Mouse (Mus musculus) intestine, postnatal 0 days (tissue): ENCODE measurements around the gene Ar. TPM values are rescaled to one million over a fixed set of nuclear protein-coding genes. Genes with fewer than 3 reads are reported as not detected.

Experiments used
- ATAC-seq: fragments of 200-750 bp; cut with Nextera tagmentation; 2 replicates; pipeline ENCODE4 v1.8.0; 2017; ENCODE audit warnings: mild to moderate bottlenecking, moderate TSS enrichment, moderate library complexity
- H3K27ac ChIP-seq: fragments of 300-500 bp; sonication (generic); 2 replicates; pipeline ENCODE4 v1.5.1; 2014; ENCODE audit warnings: mild to moderate bottlenecking, low read depth, low read length, moderate library complexity
- H3K27me3 ChIP-seq: fragments of 300-500 bp; sonication (generic); replicated peaks from 2 replicates; pipeline ENCODE4 v1.6.1; 2014; ENCODE audit warnings: low read length, mixed read lengths; ENCODE audit not compliant: control insufficient read depth, insufficient read depth
- H3K36me3 ChIP-seq: fragments of 300-500 bp; sonication (generic); 2 replicates; pipeline ENCODE4 v1.6.1; 2014; ENCODE audit warnings: mild to moderate bottlenecking, moderate library complexity; ENCODE audit not compliant: control insufficient read depth, insufficient read depth
- H3K4me1 ChIP-seq: fragments of 300-500 bp; sonication (generic); replicated peaks from 2 replicates; pipeline ENCODE4 v1.6.1; 2014; ENCODE audit warnings: antibody characterized with exemption, low read length, mixed read lengths; ENCODE audit not compliant: control insufficient read depth, insufficient read depth
- H3K4me2 ChIP-seq: fragments of 300-500 bp; sonication (generic); replicated peaks from 2 replicates; pipeline ENCODE4 v1.6.1; 2014; ENCODE audit warnings: low read depth, mild to moderate bottlenecking, moderate library complexity
- H3K4me3 ChIP-seq: fragments of 300-500 bp; sonication (generic); 2 replicates; pipeline ENCODE4 v1.5.1; 2014; ENCODE audit warnings: low read depth, low read length
- H3K9ac ChIP-seq: fragments of 300-500 bp; sonication (generic); 2 replicates; pipeline ENCODE4 v1.6.1; 2014; ENCODE audit warnings: mild to moderate bottlenecking, low read depth, low read length
- H3K9me3 ChIP-seq: fragments of 300-500 bp; sonication (generic); 2 replicates; pipeline ENCODE4 v1.6.1; 2016; ENCODE audit warnings: mixed run types; ENCODE audit not compliant: control insufficient read depth
- CTCF ChIP-seq: sonication (generic); IDR thresholded peaks from 2 replicates; pipeline ENCODE4 v1.5.1; 2016; ENCODE audit warnings: low read depth, mild to moderate bottlenecking, control low read depth, antibody characterized with exemption, moderate library complexity
- WGBS: fragments of 180-500 bp; shearing (Covaris S2); extraction: QIAGEN DNeasy Blood & Tissue Kit; methylation state at CpG from one replicate; pipeline ENCODE4 v1.1.7; 2014; 5-methylcytosine and 5-hydroxymethylcytosine counted together
- polyA plus RNA-seq: library from polyadenylated mRNA; unstranded; fragments of >200 nt; fragmentation: Nextera tagmentation; extraction: Ambion mirVana; gene quantifications from 2 replicates; pipeline ENCODE4 v1.2.1, GENCODE M21; 2015

Ar gene
- polyA plus RNA-seq, 1 experiment from 2014 or later = 0.10 TPM

DNA sequence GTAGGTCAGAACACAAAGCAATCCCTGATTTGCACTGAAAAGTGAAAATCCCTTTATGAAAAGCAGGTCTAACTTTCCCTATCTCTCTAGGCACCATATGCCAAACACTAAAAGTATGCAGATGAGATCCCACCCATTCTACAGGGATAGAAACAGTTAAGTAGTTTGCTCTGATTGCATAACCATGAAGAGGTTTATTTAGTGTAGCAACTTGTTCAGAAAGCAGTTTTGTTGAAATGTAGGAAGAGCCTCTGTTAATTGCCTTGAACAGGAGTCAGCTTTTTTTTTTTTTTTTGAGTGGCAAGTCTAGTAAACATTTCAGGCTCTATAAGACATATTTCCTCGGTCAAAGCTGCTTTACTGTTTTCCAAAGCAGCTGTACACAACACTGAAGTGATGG, 67.5 kb downstream of the Ar start:
- H3K27me3 ChIP-seq = no peaks in the 10 kb centered on the region
- no peak overlapping the region for H3K9ac ChIP-seq
- H3K36me3 ChIP-seq = no peaks in the 10 kb centered on the region
- WGBS = 39% methylated on average over 1 of the region's 1 CpGs
- no peaks in the 10 kb centered on the region for H3K4me1 ChIP-seq
- H3K9me3 ChIP-seq = no peaks in the 10 kb centered on the region
- ATAC-seq = no peak
- no peak overlapping the region for H3K4me2 ChIP-seq
- TF ChIP-seq CTCF = no peak
- no peak overlapping the region for H3K27ac ChIP-seq
- H3K4me3 ChIP-seq = no peak overlapping the region

GRCm38 (mm10) chrX:98239011-98239410, 90.4 kb downstream of the Ar start:
- no peaks in the 10 kb centered on the region for H3K36me3 ChIP-seq
- 83% methylated on average over 4 of the region's 4 CpGs for WGBS
- H3K4me2 ChIP-seq = no peak overlapping the region
- H3K4me1 ChIP-seq = no peaks in the 10 kb centered on the region
- TF ChIP-seq CTCF = no peak
- H3K27me3 ChIP-seq = no peaks in the 10 kb centered on the region
- ATAC-seq = no peak
- no peak overlapping the region for H3K27ac ChIP-seq
- no peak overlapping the region for H3K9ac ChIP-seq
- no peaks in the 10 kb centered on the region for H3K9me3 ChIP-seq
- no peak overlapping the region for H3K4me3 ChIP-seq

GRCm38 (mm10) chrX:98245108-98245507, 96.5 kb downstream of the Ar start:
- H3K4me1 ChIP-seq = no peaks in the 10 kb centered on the region
- WGBS = 89% methylated on average over 2 of the region's 2 CpGs
- no peaks in the 10 kb centered on the region for H3K36me3 ChIP-seq
- H3K4me3 ChIP-seq = no peak overlapping the region
- H3K4me2 ChIP-seq = no peak overlapping the region
- H3K27me3 ChIP-seq = no peaks in the 10 kb centered on the region
- ATAC-seq = no peak
- H3K9me3 ChIP-seq = no peaks in the 10 kb centered on the region
- no peak for TF ChIP-seq CTCF
- H3K27ac ChIP-seq = no peak overlapping the region
- no peak overlapping the region for H3K9ac ChIP-seq

- no peak overlapping the region for H3K9ac ChIP-seq
- no peak for TF ChIP-seq CTCF
- no peak overlapping the region for H3K4me3 ChIP-seq
- H3K36me3 ChIP-seq = no peaks in the 10 kb centered on the region
- WGBS = 69% methylated on average over 4 of the region's 4 CpGs
- no peaks in the 10 kb centered on the region for H3K9me3 ChIP-seq
- ATAC-seq = no peak
- H3K4me1 ChIP-seq = no peaks in the 10 kb centered on the region
- H3K4me2 ChIP-seq = no peak overlapping the region
- no peaks in the 10 kb centered on the region for H3K27me3 ChIP-seq
- no peak overlapping the region for H3K27ac ChIP-seq
Measured at GRCm38 (mm10) chrX:98248363-98248762, 99.8 kb downstream of the Ar start.

- no peak for TF ChIP-seq CTCF
- no peak overlapping the region for H3K4me3 ChIP-seq
- WGBS = 77% methylated on average over 2 of the region's 2 CpGs
Measured at GRCm38 (mm10) chrX:98259620-98260019, 111.1 kb downstream of the Ar start.

GRCm38 (mm10) chrX:98265755-98266154, 117.2 kb downstream of the Ar start:
- Histone ChIP-seq H3K36me3 (no peaks in the 10 kb centered on the region), H3K4me1 (no peaks in the 10 kb centered on the region), H3K9ac (no peak overlapping the region), H3K9me3 (no peaks in the 10 kb centered on the region), H3K27ac (no peak overlapping the region), H3K4me3 (no peak overlapping the region), H3K4me2 (no peak overlapping the region), H3K27me3 (no peaks in the 10 kb centered on the region)
- WGBS = 95% methylated on average over 2 of the region's 2 CpGs
- TF ChIP-seq CTCF = no peak
- no peak for ATAC-seq

More at GRCm38 (mm10) chrX:98259620-98260019, 111.1 kb downstream of the Ar start:
- Histone ChIP-seq H3K4me2 (no peak overlapping the region), H3K9me3 (no peaks in the 10 kb centered on the region), H3K36me3 (no peaks in the 10 kb centered on the region), H3K27ac (no peak overlapping the region), H3K9ac (no peak overlapping the region), H3K4me1 (no peaks in the 10 kb centered on the region), H3K27me3 (no peaks in the 10 kb centered on the region)
- ATAC-seq = no peak

GRCm38 (mm10) chrX:98271361-98271760, 122.8 kb downstream of the Ar start:
- ATAC-seq = no peak
- no peak for TF ChIP-seq CTCF

More at GRCm38 (mm10) chrX:98271361-98271760, 122.8 kb downstream of the Ar start:
- Histone ChIP-seq H3K9ac (no peak overlapping the region), H3K4me1 (no peaks in the 10 kb centered on the region), H3K9me3 (no peaks in the 10 kb centered on the region), H3K27me3 (no peaks in the 10 kb centered on the region), H3K4me2 (no peak overlapping the region), H3K36me3 (no peaks in the 10 kb centered on the region), H3K4me3 (no peak overlapping the region), H3K27ac (no peak overlapping the region)
